Mouse (Mus musculus): ENCODE data around the gene Gm9936. TPM values are rescaled to one million over a fixed set of nuclear protein-coding genes. Genes with fewer than 3 reads are reported as not detected.
"Not testable (repeated sequence)": the region's sequence is repeated elsewhere in the genome, so short reads cannot be mapped to it uniquely, and the experiment has no call there.

Gm9936 gene
- total and polyA plus RNA-seq, 3 experiments: not detected

DNA sequence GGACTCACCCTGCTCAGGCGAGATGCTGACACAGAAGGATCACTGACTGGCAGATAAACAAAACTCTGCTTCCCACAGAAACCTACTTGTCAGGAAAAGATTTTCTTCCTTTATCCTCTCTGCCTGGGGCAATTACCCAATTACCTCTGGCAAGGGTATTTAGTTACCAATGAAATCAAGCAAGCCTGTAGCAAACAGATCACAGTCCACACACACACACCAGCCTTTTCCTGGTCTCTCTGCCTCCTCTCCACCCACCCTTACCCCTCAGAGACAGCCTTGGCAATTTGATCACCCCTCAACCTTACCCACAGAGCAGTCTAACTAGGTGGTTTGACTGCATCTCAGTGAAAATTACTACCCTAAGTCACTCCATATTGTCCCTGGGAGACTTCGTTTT is 30.5 kb upstream of the Gm9936 start:
- DNase-seq: no peak
- intact Hi-C loops (cut with DNase I): no loop called here
- Histone ChIP-seq H3K36me3 (ENCODE audit: control insufficient read depth, insufficient read depth, low read length) (no peaks in the 10 kb centered on the region), H3K9ac (ENCODE audit: low read depth, low read length) (no peak overlapping the region), H3K79me2 (replicated peaks; ENCODE audit: control insufficient read depth, insufficient read depth, low read length) (no peaks in the 10 kb centered on the region), H3K27ac (no peak overlapping the region), H3K4me1 (ENCODE audit: control insufficient read depth, insufficient read depth, low read length) (no peaks in the 10 kb centered on the region), H3K4me3 (no peak overlapping the region), H3K27me3 (ENCODE audit: control insufficient read depth, insufficient read depth, low read length) (no peaks in the 10 kb centered on the region)
- 100% methylated on average over 2 of the region's 2 CpGs for WGBS
- no peak for TF ChIP-seq EP300 (IDR thresholded peaks at IDR 0.05; ENCODE audit: insufficient read depth, low read depth, low read length)
- TF ChIP-seq CTCF (IDR thresholded peaks at IDR 0.05): no peak
- TF ChIP-seq POLR2A (IDR thresholded peaks at IDR 0.05; ENCODE audit: insufficient read depth, low read depth, low read length): no peak

DNA sequence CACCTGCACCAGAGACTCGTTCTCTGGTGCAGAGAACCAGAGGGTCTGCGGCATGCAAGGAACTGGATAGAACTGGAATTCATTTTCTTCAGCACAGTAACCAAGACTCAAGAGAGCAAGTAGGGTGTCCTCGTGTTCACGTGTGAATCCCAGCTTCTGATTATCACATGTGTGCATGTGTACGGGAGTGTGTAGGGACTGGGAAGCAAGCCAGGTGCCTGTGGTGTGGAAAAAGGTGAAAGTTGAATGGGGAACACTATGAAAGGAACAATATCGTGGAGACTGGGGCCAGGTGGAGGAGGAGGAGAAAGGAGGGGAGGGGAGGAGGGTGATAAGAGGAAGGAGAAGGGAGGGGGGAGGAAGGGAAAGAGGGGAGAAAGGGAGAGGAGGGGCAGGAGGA is 28.3 kb upstream of the Gm9936 start:
- intact Hi-C loops (cut with DNase I): no loop called here
- H3K9ac ChIP-seq (ENCODE audit: low read depth, low read length): no peak overlapping the region
- no peaks in the 10 kb centered on the region for H3K79me2 ChIP-seq (replicated peaks; ENCODE audit: control insufficient read depth, insufficient read depth, low read length)
- H3K4me1 ChIP-seq (ENCODE audit: control insufficient read depth, insufficient read depth, low read length): no peaks in the 10 kb centered on the region
- H3K36me3 ChIP-seq (ENCODE audit: control insufficient read depth, insufficient read depth, low read length): no peaks in the 10 kb centered on the region
- no peaks in the 10 kb centered on the region for H3K27me3 ChIP-seq (ENCODE audit: control insufficient read depth, insufficient read depth, low read length)
- no peak overlapping the region for H3K4me3 ChIP-seq
- 67% methylated on average over 6 of the region's 6 CpGs for WGBS
- DNase-seq: no peak
- no peak for TF ChIP-seq EP300 (IDR thresholded peaks at IDR 0.05; ENCODE audit: insufficient read depth, low read depth, low read length)
- TF ChIP-seq CTCF (IDR thresholded peaks at IDR 0.05): no peak
- TF ChIP-seq POLR2A (IDR thresholded peaks at IDR 0.05; ENCODE audit: insufficient read depth, low read depth, low read length): no peak
- H3K27ac ChIP-seq: no peak overlapping the region

DNA sequence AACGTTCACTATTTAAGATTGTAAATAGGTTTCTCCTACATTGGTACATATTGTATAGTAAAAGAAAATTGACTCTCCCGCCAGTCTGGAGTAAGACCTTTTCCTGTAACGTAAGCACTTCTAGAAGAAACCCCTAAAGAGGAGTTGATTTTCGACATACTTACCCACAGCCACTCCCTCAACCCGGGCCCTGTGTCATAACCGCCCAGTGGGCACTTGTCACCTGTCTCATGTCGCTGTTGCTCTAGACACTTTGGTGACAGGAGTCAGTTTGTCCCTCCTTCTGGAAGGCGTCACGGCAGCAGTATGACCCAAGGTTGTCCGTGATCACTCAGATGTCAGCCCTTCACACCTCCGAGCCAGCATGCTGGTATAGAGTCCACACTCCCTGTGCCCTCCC is 24.5 kb upstream of the Gm9936 start:
- Histone ChIP-seq H3K79me2 (replicated peaks; ENCODE audit: control insufficient read depth, insufficient read depth, low read length) (no peaks in the 10 kb centered on the region), H3K4me3 (no peak overlapping the region), H3K36me3 (ENCODE audit: control insufficient read depth, insufficient read depth, low read length) (no peaks in the 10 kb centered on the region), H3K27me3 (ENCODE audit: control insufficient read depth, insufficient read depth, low read length) (no peaks in the 10 kb centered on the region; the same call in 1 of the 2 replicates), H3K27ac (no peak overlapping the region), H3K9ac (ENCODE audit: low read depth, low read length) (no peak overlapping the region), H3K4me1 (ENCODE audit: control insufficient read depth, insufficient read depth, low read length) (no peaks in the 10 kb centered on the region)
- no peak for DNase-seq
- TF ChIP-seq EP300 (IDR thresholded peaks at IDR 0.05; ENCODE audit: insufficient read depth, low read depth, low read length) (no peak), CTCF (IDR thresholded peaks at IDR 0.05) (no peak), POLR2A (IDR thresholded peaks at IDR 0.05; ENCODE audit: insufficient read depth, low read depth, low read length) (no peak)
- WGBS: 78% methylated on average over 11 of the region's 11 CpGs
- intact Hi-C loops (cut with DNase I): no loop called here

DNA sequence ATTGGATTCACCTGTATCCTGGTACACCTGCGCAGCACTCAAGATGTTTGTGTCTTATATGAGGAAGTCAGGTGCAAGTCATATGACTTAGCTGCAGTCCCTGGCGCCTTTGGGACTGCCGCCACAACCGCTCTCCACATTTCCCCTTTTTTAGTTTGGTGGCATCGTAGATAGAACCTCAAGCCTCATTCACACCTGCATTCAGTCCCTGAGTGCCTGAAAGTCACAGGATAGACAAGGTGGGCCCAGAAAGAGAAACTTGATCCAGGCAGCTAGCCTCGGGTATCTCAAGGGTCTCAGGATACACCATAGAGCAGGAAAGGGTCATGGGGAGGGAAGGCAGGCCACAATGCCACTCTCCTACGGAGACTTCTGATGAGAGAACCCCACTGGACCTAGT is 23.8 kb upstream of the Gm9936 start:
- H3K4me1 ChIP-seq (ENCODE audit: control insufficient read depth, insufficient read depth, low read length); H3K4me3 ChIP-seq; H3K27ac ChIP-seq; DNase-seq; H3K9ac ChIP-seq (ENCODE audit: low read depth, low read length); H3K36me3 ChIP-seq (ENCODE audit: control insufficient read depth, insufficient read depth, low read length); H3K27me3 ChIP-seq (ENCODE audit: control insufficient read depth, insufficient read depth, low read length); intact Hi-C loops (cut with DNase I); H3K79me2 ChIP-seq (replicated peaks; ENCODE audit: control insufficient read depth, insufficient read depth, low read length): not testable (repeated sequence)
- whole genome bisulfite sequencing: 72% methylated on average over 7 of the region's 7 CpGs

DNA sequence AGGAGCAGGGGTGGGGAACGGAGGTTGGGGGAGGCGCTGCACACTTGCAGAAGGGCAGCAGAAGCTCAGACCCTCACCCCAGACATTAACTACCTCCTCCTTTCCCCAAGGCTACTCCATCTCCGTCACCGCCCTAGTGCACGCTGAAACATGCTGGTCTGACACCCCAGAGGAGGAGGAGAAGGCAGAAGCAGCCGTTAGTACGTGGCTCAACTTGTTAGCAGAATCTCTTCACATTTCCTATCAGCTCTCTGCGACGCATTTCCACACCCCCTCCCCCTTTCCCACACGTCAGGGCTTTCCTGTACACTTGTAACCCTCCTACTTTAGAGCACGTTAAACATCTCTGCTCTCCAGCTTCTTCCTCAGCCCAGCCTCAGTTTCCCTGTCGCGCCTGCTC is 20.9 kb upstream of the Gm9936 start:
- H3K27me3 ChIP-seq (ENCODE audit: control insufficient read depth, insufficient read depth, low read length): no peaks in the 10 kb centered on the region; the same call in 1 of the 2 replicates
- WGBS: 37% methylated on average over 13 of the region's 13 CpGs
- intact Hi-C loops (cut with DNase I): no loop called here
- H3K4me1 ChIP-seq (ENCODE audit: control insufficient read depth, insufficient read depth, low read length): no peaks in the 10 kb centered on the region
- no peak overlapping the region for H3K9ac ChIP-seq (ENCODE audit: low read depth, low read length)
- DNase-seq: no peak
- TF ChIP-seq EP300 (IDR thresholded peaks at IDR 0.05; ENCODE audit: insufficient read depth, low read depth, low read length): no peak
- TF ChIP-seq CTCF (IDR thresholded peaks at IDR 0.05): no peak
- TF ChIP-seq POLR2A (IDR thresholded peaks at IDR 0.05; ENCODE audit: insufficient read depth, low read depth, low read length): no peak
- H3K36me3 ChIP-seq (ENCODE audit: control insufficient read depth, insufficient read depth, low read length): no peaks in the 10 kb centered on the region
- H3K27ac ChIP-seq: no peak overlapping the region
- no peak overlapping the region for H3K4me3 ChIP-seq
- no peaks in the 10 kb centered on the region for H3K79me2 ChIP-seq (replicated peaks; ENCODE audit: control insufficient read depth, insufficient read depth, low read length)

DNA sequence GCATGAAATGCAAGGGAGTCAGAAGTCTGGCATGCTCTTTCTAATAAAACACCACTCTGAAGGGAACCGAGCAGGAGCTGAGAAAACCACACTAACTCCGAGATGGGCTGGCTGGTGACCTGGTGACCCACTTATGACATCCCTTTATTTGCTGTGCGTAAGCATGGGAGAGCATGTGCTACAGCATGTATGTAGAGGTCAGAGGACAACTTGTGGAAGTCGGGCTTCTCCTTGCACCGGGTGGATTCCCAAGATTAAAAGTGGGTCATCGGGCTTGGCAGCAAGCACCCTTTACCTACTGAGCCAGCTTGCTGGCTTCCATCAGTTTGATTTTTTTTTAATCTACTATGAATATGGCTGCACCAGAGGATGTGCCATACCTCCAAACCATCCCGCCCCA is 19.0 kb upstream of the Gm9936 start:
- intact Hi-C loops (cut with DNase I): no loop called here
- TF ChIP-seq CTCF (IDR thresholded peaks at IDR 0.05) (no peak), EP300 (IDR thresholded peaks at IDR 0.05; ENCODE audit: insufficient read depth, low read depth, low read length) (no peak), POLR2A (IDR thresholded peaks at IDR 0.05; ENCODE audit: insufficient read depth, low read depth, low read length) (no peak)
- WGBS: 82% methylated on average over 7 of the region's 7 CpGs
- no peaks in the 10 kb centered on the region for H3K79me2 ChIP-seq (replicated peaks; ENCODE audit: control insufficient read depth, insufficient read depth, low read length)
- H3K4me3 ChIP-seq: no peak overlapping the region
- H3K27me3 ChIP-seq (ENCODE audit: control insufficient read depth, insufficient read depth, low read length): peaks cover 1% of the 10 kb centered on the region; the same call in 1 of the 2 replicates
- H3K4me1 ChIP-seq (ENCODE audit: control insufficient read depth, insufficient read depth, low read length): no peaks in the 10 kb centered on the region
- no peak for DNase-seq
- no peak overlapping the region for H3K9ac ChIP-seq (ENCODE audit: low read depth, low read length)
- H3K36me3 ChIP-seq (ENCODE audit: control insufficient read depth, insufficient read depth, low read length): no peaks in the 10 kb centered on the region
- H3K27ac ChIP-seq: no peak overlapping the region

Data from heart, adult 2 months (tissue).